Mouse (Mus musculus) ovary, postnatal 10 days (tissue): ENCODE data around the gene Disp1.

Experiments used
- DNase-seq: peaks from one replicate; pipeline ENCODE4 v3.0.0; 2022; ENCODE audit warnings: low spot score

Disp1 gene

DNA sequence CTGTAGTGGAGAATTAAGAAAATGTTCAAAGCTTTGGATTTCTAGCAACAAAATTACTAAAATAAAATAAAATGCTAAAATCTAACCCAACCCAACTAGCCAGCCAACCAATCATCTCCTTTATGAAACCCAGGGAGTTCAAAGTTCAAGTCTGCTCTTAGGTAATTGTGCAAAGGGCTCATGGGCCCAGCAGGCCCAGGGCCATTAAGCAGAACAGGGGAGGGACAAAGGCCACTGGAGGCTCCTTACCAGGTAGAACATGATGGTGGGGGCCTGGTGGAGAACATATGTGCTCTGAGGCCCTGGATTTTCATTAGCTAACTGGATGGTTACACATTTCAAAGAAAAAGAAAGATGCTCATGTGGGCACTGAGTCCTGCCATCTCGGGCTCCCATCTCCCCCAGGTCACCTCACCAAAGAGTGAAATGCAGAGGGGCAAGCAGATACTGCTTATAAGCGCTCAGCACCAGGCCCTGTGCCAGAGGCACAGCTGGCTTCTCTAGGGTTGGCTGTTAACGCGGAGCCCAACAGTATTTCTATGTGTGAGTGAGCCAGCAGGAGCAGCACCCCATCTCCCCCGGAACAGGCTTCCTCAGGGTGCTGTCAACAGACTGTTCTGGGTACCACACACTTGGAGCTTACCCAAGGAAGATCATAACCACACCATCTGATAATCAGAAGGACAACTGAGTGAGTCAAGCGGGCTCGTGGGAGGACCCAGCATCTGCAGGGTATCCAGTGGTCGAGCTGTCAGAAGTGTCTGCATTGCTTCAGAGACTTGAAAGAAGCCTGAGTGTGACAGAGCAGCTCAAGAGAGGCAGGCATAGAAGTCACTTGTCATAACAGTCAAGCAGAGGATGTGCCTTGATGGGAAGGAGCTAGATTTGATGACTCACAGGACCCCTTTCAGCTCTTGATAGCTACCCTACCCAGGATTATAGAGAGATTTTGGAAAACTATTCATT, 137.0 kb downstream of the Disp1 start:
- no peak for DNase-seq

DNA sequence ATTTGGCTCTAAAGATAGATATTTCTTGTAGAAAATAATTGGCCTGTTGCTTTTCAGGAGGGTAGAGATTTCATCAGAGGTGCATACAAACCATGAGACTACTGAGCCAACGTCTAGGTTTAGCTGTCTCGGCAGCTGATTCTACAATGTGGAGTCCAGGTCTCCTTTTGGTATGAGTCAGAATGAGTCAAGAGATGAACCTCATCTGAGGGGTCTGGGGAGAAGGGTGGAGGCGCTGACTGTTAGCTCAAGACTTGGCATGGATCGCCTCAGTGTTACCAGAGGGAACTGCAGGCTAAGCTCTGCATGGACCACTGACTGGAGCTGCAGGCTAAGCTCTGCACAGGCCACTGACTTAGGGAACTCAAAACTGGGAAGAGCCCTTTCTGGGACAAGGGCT, 138.9 kb downstream of the Disp1 start:
- DNase-seq: no peak

DNA sequence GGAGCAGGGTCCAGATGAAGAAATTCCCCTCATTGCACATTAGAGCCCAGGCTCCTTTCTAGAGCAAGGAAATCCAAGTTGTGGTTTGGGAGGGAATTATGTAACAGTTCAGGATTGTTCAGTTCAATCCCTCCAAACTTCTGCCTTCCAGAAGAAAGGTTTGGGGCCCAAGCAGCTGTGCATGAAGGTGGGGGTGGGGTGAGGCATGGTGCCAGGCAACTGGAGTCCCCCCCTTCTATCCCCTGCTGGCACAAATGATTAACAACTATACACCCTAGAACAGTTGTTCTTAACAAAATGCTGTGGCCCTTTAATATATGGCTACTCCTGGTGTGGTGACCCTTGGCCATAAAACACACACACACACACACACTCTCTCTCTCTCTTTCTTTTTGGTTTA, 140.2 kb downstream of the Disp1 start:
- no peak for DNase-seq

DNA sequence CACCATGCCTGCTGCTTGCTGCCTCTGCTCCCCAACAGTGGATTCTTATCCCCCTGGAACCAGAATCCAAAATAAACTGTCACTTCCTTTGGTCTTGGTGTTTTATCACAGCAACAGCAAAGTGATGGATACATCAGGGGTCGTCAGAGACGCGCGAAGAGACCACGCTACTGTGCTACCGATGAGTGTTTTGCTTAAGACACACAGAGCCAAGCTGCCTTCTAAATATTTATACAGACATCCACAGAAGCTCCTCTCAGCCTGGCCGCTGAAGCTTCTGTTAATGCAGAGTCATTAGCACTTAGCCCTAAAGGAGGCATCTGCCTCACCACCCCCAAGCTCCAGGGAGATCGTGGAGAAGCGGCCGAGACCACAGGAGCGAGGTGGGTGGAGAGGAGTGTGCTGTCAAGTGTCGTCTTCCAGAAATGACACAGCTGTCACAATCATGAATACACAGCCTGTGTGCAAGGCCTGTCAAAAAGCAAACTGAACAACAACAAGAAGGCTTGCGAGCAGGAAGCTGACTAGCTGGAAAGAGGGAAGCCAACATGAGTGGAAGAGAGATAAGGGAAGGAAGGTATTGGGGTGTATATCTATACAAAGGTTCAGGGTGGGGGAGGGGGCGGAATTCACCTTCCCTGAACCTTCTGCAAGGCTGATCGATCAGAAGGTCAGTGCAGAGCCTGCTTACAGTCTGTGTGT, 146.1 kb downstream of the Disp1 start:
- no peak for DNase-seq

DNA sequence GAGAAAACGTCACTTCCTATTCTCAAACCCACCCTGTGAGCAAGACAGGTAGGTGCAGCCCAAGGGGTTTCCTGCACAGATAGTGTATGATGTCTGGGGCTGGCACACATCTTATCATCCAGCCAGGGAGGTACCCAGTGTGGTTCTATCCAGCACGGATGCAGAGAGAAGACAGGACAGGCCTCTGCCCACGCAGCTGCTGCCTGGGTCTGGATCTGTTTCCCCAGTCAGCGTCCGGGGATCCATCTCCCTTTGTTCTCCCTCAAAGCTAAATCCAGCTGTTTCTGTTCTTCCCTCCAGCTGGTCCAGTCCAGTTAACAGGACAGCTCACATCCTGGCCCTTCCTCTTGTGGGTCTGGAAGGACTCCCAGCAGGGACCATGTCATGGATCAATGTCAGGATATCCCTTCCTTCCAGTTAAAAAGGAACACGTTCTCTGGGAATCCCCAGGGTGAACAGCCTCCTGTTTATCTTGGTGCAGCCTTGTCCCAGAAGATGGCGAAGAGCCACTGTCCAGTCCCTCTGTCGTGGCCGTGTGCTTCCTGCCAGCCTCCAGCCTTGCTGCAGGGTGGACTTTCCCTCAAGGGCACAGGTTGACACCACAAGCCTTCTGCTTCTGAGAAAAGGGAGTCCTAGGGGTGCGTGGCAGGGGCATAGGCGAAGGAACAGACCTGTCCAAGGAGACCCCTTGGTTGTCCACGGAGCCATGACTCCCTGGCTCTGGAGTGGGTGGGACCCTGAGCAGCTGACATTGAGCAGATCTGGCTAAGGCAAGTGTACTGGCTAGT, 148.9 kb downstream of the Disp1 start:
- no peak for DNase-seq

DNA sequence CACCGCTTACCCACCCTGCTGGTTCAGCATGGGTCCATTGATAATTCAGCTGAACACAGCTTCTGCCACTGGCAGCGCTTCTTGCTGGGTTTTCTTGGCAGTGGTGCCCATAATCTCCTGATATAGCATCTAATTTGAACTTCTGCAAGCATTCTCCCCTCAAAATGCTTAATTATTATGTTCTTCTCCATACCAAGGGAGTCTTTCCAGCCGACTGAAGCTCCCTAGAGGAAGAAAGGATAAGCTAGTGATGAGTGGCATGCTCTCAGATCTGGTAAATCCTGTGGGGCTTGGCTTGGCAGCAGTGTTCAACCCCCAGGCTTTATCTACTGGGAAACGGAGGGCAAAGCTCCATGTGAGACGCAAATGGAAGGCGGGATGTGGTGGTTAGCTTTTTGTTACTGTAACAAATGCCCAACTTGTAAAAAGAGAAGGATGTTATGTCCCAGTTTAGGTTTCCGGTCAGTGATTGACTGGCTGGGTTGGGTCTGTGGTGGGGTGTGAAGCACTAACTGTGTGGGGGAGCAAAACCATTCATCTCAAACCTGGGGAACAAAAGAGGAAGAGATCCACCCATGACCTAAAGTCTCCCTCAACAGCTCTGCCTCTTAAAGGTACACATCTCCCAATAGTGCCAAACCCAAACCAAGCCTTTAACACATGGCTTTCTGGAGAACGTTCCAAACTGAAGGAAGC, 151.2 kb downstream of the Disp1 start:
- DNase-seq: no peak

DNA sequence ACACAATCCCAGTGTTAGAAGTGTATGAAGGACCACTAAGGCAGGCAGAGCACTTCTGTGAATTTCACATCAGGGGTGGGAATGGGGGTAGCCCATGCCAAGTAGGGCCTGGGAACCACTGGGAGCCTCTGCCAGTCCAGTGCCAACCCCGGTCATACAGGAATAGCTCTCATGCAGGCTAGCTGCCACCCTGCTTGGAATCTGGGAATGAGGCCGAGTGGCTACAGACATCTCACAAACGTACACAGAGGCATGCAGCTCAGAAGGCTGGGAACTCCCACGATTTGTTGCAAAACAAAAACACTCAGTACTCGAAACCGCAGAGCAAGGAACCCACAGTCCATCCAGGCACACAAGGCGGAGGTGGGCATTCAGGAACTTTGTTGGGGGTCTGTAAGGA, 153.5 kb downstream of the Disp1 start:
- no peak for DNase-seq

DNA sequence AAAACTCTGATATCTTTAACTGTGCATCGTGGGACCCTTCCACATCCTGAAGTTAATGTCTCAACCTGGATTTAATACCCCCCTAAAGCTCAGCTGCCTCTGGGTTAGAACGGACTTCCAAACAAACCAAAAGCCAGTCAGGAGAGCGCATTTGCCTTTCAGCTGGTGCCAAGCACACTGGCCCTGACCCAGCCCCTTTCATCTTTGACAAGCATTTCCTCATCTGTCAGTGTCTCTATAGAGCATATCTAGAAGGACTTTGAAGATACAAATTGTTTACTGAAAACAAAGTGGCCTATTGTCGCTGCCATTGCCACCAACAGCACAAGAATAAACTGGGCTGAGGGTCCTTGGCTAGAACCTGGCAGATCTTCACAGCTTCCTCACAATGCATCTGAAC, 154.3 kb downstream of the Disp1 start:
- no peak for DNase-seq

DNA sequence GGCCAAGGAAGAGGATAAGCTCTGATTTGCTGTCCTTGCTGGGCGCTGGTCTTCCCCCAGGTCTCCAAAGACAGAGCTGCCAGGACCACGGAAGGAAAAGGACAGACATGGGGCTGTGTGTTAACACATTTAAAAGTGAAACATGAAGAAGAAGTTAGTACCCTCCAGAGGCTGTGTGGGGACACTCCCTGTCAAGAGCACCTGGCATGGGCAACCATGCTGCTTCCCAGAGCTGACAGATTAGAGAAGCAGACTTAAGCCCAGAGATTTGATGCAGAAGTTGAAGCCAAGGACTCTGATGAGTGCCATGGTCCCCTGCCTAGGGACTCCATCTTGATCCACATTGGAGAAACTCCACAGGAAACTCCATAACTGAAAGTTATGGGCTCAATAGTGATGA, 160.7 kb downstream of the Disp1 start:
- no peak for DNase-seq

DNA sequence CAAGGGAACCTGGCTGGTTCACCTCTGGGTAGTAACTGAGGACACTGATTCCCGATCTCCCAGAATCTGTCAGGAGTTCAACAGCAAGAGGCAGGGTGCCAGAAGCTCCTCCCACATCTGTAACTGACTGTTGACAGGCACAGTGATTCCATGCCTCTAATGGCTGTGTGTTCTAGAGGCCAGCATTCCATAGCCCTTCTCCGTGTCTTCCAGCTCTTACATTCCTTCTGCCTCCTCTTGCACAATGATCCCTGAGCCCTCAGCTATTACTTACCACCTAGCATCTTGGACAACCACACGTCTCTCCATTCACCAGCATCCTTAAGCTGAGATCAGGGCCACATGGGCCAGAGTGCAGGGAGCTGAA, 165.1 kb downstream of the Disp1 start:
- DNase-seq: no peak

DNA sequence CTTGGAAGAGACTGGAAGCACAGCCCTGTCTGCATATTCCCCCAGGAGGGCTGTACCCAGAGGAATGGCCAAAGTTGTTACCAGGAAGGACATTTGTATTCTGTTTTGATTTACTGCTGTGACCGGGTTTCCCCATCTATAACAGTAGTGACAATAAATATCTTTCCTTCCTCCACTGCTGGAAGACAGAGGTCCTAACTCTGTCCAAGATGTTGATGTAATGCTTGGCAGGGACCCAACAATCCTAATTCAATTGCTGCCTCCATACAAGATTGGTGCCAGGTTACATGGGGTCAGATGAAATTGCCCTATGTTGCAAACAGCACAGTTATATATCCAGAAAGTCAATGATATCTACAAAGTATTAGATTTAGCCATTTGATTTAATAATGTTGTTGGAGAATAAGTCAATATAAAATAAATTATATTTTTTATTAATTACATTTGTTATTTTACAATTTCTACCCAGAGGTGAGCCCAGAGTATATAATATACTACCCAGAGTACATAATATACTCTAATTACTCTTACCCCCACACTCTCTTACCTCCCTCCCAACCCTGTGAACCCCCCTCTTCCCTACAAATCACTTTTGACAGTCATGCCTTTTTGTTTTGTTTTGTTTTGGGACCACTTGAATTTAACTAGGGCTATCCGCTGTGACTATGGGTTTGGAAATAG, 165.6 kb downstream of the Disp1 start:
- DNase-seq: no peak

DNA sequence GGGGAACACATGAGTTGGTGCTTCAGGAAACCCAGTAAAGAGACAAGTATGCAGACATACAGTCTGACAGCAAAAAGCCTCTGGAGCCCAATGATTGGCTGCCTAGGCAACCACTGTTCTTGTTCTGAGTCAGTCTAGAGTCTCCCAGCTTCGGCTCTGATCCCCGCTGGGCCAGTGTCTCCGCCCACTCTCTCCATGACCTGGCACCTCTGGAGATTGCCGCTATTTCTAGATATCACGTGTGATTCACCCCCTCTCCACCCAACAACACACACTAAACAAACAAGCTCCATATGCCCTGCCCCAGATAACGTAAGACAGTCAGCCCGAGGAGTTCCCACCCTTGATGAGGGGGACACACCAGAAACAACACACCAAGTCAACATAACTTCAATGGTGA, 168.7 kb downstream of the Disp1 start:
- DNase-seq: no peak

DNA sequence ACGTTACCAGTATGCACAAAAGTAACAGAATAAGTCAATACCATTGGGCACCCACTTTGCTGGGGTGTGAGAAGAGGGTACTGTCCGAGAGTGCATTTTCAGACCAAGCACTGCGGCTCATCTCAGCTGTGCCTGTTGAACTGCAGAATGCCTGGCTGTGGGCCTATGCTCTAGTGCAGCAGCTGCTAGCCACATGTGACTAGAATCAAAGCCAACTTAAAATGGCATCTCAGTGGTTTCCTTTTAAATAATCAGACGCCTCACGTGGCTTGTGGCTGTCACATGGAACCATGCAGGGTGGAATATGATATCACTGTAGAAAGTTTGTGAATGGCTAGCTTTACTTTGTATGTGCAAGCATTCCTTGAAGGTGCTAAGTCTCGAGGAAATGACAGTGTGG, 172.0 kb downstream of the Disp1 start:
- no peak for DNase-seq

DNA sequence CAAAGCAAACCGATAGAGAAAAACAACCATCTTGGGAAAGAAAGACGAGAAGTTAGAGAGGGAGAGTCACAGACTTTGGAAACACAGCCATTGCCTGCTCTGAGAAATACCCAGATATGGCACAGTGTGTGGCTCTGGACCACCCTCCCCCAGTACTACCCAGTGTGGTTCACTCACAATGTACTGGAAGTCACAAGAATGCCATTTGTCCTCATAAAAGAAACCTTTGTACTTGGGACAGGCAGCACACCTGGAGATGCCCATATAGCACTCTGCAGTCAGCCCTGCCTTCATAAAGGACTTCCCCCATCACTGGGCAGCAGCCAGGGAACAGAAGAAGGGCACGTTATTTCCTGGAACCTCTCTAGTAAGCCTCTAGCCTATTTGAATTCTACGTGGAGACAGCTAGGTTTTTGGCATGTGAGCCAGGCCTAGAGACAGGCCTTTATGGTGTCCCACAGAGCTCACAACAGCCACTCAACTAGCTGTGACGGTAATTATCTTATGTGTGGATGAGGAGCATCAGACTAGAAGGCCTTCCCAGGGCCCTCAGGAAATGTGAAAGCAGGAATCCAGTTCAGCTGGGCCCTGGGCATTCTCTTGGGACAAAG, 173.3 kb downstream of the Disp1 start:
- DNase-seq: no peak

DNA sequence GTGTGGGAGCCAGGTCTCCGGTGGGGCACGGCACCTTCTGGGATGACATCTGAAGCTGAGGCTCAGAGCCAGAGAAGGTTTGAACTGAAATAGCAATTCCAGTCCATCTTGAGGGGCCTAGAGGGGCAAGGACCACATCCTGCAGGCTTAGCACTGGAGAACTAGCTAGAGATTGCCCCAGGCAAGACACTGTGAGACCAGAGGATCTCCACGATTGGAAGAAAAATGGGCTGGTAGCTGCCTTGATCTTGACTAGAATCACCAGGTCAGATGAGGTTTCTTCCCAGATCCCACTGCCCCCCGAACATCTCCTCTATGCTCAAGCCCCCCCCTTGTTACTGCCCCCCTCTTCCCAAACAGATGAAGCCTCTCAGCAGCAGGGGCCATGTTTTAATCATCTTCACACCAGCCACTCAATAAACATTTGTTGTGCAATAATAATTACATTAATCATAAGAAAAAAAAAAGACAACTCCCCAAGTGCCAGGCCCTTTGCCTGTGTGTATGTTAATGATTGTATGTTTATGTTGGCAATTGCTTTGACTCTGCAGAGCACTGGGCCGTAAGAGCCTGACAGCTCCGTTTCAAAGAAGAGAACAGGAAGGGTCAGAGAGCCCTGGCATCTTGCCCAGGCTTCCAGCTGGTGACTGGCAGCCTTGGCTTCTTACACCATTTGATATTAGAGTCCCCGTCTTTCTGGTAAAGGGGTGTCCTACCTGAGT, 174.0 kb downstream of the Disp1 start:
- DNase-seq: no peak

DNA sequence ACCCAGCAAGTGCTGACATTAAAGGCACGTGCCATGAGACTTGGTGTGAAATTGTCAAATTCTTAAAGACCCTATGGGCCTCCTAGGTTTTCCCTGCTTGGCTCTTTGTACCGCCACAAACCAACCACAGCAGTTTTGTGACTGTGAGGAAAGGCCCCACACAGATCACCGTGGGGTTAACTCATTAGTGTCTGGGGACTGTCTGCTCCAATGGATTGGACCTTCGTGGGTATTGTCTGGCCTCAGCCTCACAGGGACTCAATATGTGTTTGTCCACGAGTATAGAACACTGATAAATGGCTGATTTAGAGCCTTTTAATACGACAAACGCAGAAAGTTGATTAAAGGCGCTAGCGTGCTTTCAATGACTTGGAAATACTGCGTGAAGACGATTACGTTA, 175.2 kb downstream of the Disp1 start:
- no peak for DNase-seq

DNA sequence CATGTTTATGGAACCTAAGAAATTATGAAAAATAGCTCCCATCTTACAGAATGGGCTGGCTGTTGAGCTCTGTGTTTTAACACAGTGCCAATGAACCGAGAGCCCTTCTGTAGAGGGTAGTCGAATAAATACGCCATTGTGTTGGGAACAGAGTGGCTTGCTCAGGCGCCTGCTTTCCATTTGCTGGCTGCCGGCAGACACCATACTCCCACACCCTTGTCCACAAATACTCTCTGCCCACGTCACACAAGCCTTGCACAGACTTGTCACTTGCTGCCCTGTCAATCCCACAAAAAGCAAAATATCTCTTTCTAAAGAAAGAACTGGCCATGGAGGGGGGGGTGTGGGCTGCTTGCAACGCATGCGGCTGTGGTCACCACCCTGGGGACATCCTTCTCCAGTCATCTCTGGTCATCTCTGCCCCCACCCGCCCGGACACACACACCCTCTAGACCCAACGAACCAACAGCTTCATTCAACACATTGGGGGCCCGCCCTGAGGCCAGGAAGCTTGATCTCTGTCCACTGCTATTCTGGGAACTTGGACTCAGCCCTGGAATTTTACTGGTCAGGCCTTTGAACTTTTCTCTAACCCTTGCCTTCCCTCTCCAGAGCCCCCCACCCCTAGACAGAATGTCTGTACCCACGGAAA, 178.0 kb downstream of the Disp1 start:
- DNase-seq: no peak

DNA sequence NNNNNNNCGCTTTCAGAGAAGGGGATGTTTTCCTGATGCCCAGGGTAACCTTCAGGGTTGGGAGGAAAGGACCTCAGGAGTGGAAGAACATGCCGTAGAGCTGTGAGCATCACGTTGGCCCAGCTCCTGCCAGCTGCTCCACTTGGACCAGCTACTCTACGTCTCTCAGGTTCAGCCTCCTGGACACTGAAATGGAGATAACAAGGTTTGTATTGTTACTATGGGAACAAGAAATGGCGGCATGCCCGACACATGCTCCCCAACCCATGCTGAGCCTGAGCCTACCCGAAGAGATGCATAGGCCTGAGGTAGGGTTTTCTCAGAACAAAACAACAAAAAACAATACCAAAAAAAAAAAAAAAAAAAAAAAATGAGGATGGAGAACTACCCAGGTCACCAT, 179.6 kb downstream of the Disp1 start:
- no peak for DNase-seq

DNA sequence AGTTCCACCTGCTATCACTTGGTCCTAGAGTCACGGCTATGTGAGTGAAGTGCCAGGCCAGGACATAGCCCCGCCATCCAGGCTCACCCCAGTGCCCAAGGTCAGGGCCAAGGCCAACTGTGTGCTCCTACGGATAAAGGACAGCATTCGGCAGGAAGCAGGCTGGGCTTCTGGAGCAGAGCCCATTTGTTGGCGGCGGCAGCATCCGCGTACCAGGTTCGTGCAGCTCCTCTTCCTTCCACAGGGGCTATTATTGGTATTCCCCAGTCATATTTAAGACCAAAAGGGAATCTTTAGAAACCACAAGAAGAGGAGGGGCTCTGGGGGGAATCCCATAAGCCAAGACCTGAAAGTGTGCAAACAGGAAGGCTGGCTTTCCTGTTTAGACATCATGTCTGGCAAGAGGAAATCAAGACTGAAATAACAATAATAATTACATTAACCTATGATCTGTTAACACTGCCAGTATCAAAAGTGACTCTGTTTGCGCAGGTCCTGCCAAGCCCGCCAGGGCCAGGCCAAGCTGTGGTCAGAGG, 180.4 kb downstream of the Disp1 start:
- no peak for DNase-seq
